Mouse (Mus musculus) liver, embryonic 16.5 days (tissue): ENCODE measurements around the gene Ppp6r1. TPM values are rescaled to one million over a fixed set of nuclear protein-coding genes. Genes with fewer than 3 reads are reported as not detected.
"Not testable (repeated sequence)": the region's sequence is repeated elsewhere in the genome, so short reads cannot be mapped to it uniquely, and the experiment has no call there.

Experiments
- ATAC-seq: fragments of 200-750 bp; cut with Nextera tagmentation; 2 replicates; pipeline ENCODE4 v1.8.0; 2017; ENCODE audit warnings: low read depth, mild to moderate bottlenecking, moderate number of reproducible peaks, moderate library complexity
- H3K27ac ChIP-seq: fragments of 300-500 bp; sonication (generic); 2 replicates; pipeline ENCODE4 v1.5.1; 2014; ENCODE audit warnings: mild to moderate bottlenecking, low read length
- H3K27me3 ChIP-seq: fragments of 300-500 bp; sonication (generic); 2 replicates; pipeline ENCODE4 v1.6.1; 2014; ENCODE audit warnings: low read depth, low read length, mixed read lengths; ENCODE audit not compliant: control insufficient read depth, insufficient read depth
- H3K36me3 ChIP-seq: fragments of 300-500 bp; sonication (generic); 2 replicates; pipeline ENCODE4 v1.6.1; 2014; ENCODE audit warnings: mild to moderate bottlenecking; ENCODE audit not compliant: control insufficient read depth, insufficient read depth
- H3K4me1 ChIP-seq: fragments of 300-500 bp; sonication (generic); 2 replicates; pipeline ENCODE4 v1.6.1; 2014; ENCODE audit warnings: low read depth, low read length, mixed read lengths; ENCODE audit not compliant: control insufficient read depth
- H3K4me2 ChIP-seq: fragments of 300-500 bp; sonication (generic); 2 replicates; pipeline ENCODE4 v1.6.1; 2014; ENCODE audit warnings: low read depth, low read length, mixed read lengths
- H3K4me3 ChIP-seq: fragments of 300-500 bp; sonication (generic); 2 replicates; pipeline ENCODE4 v1.5.1; 2014; ENCODE audit warnings: low read depth, mild to moderate bottlenecking, low read length
- H3K9ac ChIP-seq: fragments of 300-500 bp; sonication (generic); 2 replicates; pipeline ENCODE4 v1.6.1; 2014; ENCODE audit warnings: low read depth, low read length
- H3K9me3 ChIP-seq: fragments of 300-500 bp; sonication (generic); replicated peaks from 2 replicates; pipeline ENCODE4 v1.6.1; 2016; ENCODE audit warnings: low read length; ENCODE audit not compliant: control insufficient read depth
- WGBS: fragments of 180-500 bp; shearing (Covaris S2); extraction: QIAGEN DNeasy Blood & Tissue Kit; methylation state at CpG from one replicate; pipeline ENCODE4 v1.1.7; 2014; ENCODE audit not compliant: insufficient replicate concordance; 5-methylcytosine and 5-hydroxymethylcytosine counted together
- polyA plus RNA-seq: library from polyadenylated mRNA; unstranded; fragments of >200 nt; fragmentation: Nextera tagmentation; extraction: Ambion mirVana; gene quantifications from 2 replicates; pipeline ENCODE4 v1.2.1, GENCODE M21; 2015

The Ppp6r1 gene
- polyA plus RNA-seq, 1 experiment from 2014 or later, result 3.4 TPM

DNA sequence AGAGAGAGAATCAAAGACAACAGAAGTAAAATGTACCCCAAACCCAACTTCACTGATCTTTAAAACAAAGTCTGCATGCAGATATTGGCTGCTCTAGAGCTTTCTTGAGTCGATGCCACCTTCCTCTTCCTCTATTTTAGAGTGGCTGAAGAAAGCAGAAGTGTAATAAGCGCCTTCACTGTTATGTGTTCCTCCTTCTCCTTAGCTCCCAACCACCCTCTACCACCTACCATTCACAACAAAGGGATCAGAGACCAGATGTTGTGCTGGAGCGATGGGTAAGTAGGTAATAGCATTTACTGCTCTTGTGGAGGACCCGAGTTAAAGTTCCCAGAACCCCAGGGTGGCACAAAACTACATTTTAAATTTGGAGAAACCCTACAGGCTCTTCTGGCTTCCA is 61.8 kb downstream of the Ppp6r1 start:
- H3K4me1 ChIP-seq, H3K9ac ChIP-seq, H3K36me3 ChIP-seq, H3K27ac ChIP-seq, H3K27me3 ChIP-seq, H3K4me3 ChIP-seq, H3K9me3 ChIP-seq, H3K4me2 ChIP-seq, ATAC-seq: not testable (repeated sequence)
- 33% methylated on average over 4 of the region's 4 CpGs for WGBS

Other genes starting within 250 kb of the Ppp6r1 start
- 4.2 and 4.3 TPM in 2 replicates for gene Rdh13, start 213.4 kb downstream of the Ppp6r1 start, polyA plus RNA-seq
- gene Eps8l1, start 198.3 kb downstream of the Ppp6r1 start, polyA plus RNA-seq, result 1.1 and 2.6 TPM in 2 replicates
- gene Ppp1r12c, start 157.3 kb downstream of the Ppp6r1 start, polyA plus RNA-seq, result 6.9 and 8.0 TPM in 2 replicates
- 9.3 and 15.2 TPM in 2 replicates for gene Tnnt1, start 142.6 kb downstream of the Ppp6r1 start, polyA plus RNA-seq
- 0.32 and 0.40 TPM in 2 replicates for gene Tnni3, start 134.8 kb downstream of the Ppp6r1 start, polyA plus RNA-seq
- 0.16 and 0.19 TPM in 2 replicates for gene Dnaaf3, start 126.6 kb downstream of the Ppp6r1 start, polyA plus RNA-seq
- gene Syt5, start 111.5 kb downstream of the Ppp6r1 start, polyA plus RNA-seq, result 0.48 and 0.52 TPM in 2 replicates
- 0.02 TPM in 1 of 2 replicates, not detected in the other for gene Ptprh, start 55.0 kb downstream of the Ppp6r1 start, polyA plus RNA-seq
- gene Tmem86b, start 27.6 kb downstream of the Ppp6r1 start, polyA plus RNA-seq, result 38.2 and 39.0 TPM in 2 replicates
- 46.8 and 49.1 TPM in 2 replicates for gene Hspbp1, start 26.0 kb upstream of the Ppp6r1 start, polyA plus RNA-seq
- 0.14 TPM in 1 of 2 replicates, not detected in the other for gene Brsk1, start 31.6 kb upstream of the Ppp6r1 start, polyA plus RNA-seq
- 0.33 and 0.36 TPM in 2 replicates for gene Tmem150b, start 66.2 kb upstream of the Ppp6r1 start, polyA plus RNA-seq
- 41.3 and 47.4 TPM in 2 replicates for gene Kmt5c, start 81.1 kb upstream of the Ppp6r1 start, polyA plus RNA-seq
- 65.0 and 71.5 TPM in 2 replicates for gene Cox6b2, start 94.1 kb upstream of the Ppp6r1 start, polyA plus RNA-seq
- gene Fam71e2, start 112.3 kb upstream of the Ppp6r1 start, polyA plus RNA-seq, result not detected in 2 replicates
- gene Il11, start 123.8 kb upstream of the Ppp6r1 start, polyA plus RNA-seq, result 0.12 TPM in 1 of 2 replicates, not detected in the other
- not detected in 2 replicates for gene Tmem190, start 123.9 kb upstream of the Ppp6r1 start, polyA plus RNA-seq
- 8.4 and 8.9 TPM in 2 replicates for gene Tmem238, start 130.6 kb upstream of the Ppp6r1 start, polyA plus RNA-seq
- 162 and 174 TPM in 2 replicates for gene Rpl28, start 133.9 kb upstream of the Ppp6r1 start, polyA plus RNA-seq
- 261 and 272 TPM in 2 replicates for gene Ube2s, start 153.6 kb upstream of the Ppp6r1 start, polyA plus RNA-seq
- gene Shisa7, start 185.7 kb upstream of the Ppp6r1 start, polyA plus RNA-seq, result not detected in 2 replicates
- 4.1 and 4.8 TPM in 2 replicates for gene Isoc2b, start 211.2 kb upstream of the Ppp6r1 start, polyA plus RNA-seq
- 0.49 and 0.89 TPM in 2 replicates for gene Isoc2a, start 218.1 kb upstream of the Ppp6r1 start, polyA plus RNA-seq
- not detected in 2 replicates for gene Gm36210, start 247.5 kb upstream of the Ppp6r1 start, polyA plus RNA-seq